Mouse (Mus musculus): ENCODE results near the gene Odf3. TPM values are rescaled to one million over a fixed set of nuclear protein-coding genes. Genes with fewer than 3 reads are reported as not detected.
A peak's percentile ranks its signal among the peaks of the same experiment; 100 is the strongest.

The Odf3 gene
- polyA plus RNA-seq, 1 experiment from 2014 or later = not detected

DNA sequence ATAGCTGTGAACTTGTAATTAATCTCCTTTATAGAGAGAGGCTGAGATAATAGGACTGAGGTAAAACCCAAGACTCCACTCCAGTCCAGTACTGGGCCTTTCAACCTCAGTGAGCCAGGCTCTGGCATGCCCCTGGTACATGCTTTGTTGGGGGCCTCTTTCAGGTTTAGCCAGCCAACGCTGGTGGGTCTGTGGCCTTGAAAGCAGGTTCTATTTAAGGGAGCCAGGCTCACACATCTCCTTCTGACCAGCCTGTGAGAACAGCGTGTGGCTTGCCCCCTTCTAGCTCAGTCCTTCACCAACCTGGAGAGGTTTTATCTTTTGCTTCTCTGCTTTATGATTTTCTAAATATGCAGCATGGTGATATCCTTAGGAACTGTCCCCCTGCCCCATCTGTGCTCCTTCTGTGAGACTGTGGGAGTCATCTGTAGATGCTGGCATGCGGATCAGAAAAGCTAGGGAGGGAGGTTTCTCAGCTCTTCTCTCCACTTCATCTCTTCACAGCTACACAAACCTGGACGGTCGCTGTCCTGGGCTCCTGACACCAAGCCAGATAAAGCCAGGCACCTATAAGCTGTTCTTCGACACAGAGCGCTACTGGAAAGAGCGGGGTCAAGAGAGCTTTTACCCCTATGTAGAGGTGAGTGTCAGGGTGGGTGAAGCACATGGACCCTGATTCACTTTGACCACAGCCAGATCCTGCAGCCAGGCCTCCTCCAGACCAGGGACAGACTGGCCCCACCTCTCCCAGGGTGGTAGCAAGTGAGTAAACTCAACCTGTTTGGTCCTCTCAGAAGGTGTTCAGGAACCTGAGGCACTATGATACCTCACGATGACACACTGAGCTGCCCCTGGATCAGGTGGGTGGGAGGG is 11.1 kb upstream of the Odf3 start:
- H3K27ac ChIP-seq (replicated peaks; ENCODE audit: low read depth, low read length) = no peak overlapping the region
- H3K4me1 ChIP-seq (ENCODE audit: control insufficient read depth, insufficient read depth, low read length) = no peaks in the 10 kb centered on the region
- H3K9ac ChIP-seq (replicated peaks; ENCODE audit: low read length) = no peak overlapping the region
- DNase-seq (ENCODE audit: low spot score) = no peak
- H3K4me3 ChIP-seq (ENCODE audit: low read depth, low read length) = no peak overlapping the region
- 87% methylated on average over 9 of the region's 9 CpGs for WGBS
- no peak overlapping the region for H3K4me2 ChIP-seq (ENCODE audit: low read depth, low read length)
- no peaks in the 10 kb centered on the region for H3K36me3 ChIP-seq (replicated peaks; ENCODE audit: control insufficient read depth, insufficient read depth, low read depth, low read length)
- no peaks in the 10 kb centered on the region for H3K9me3 ChIP-seq (replicated peaks; ENCODE audit: control insufficient read depth, low read length)
- 0 out of 2 replicates have a peak, but pooled peaks cover 2% of the 10 kb centered on the region for H3K27me3 ChIP-seq (ENCODE audit: control insufficient read depth, insufficient read depth, low read length)
- no peak for ATAC-seq (replicated peaks; ENCODE audit: insufficient number of reproducible peaks, low FRiP score, low TSS enrichment, low read depth)

DNA sequence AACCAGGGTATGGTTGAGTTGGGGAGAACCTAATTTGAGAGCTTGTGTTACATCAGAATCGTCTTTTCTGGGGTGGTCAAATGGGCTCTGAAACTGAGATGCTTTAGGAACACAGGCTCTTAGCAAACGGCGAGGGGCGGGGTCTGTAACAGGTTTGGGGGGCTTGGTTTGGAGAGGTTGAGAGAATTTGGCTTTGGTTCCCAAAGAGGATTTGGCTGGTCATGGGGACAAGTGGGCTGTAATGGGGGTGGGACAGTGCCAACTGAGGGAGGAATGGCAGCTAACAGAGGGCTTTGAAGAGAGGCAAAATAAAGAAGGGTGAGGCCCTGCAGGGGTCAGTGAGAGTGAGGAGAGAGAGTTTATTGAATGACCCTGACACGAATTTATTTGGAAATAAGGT is 8.0 kb upstream of the Odf3 start:
- WGBS = 59% methylated on average over 5 of the region's 5 CpGs
- H3K27me3 ChIP-seq (ENCODE audit: control insufficient read depth, insufficient read depth, low read length) = 0 out of 2 replicates have a peak, but pooled peaks cover 2% of the 10 kb centered on the region

DNA sequence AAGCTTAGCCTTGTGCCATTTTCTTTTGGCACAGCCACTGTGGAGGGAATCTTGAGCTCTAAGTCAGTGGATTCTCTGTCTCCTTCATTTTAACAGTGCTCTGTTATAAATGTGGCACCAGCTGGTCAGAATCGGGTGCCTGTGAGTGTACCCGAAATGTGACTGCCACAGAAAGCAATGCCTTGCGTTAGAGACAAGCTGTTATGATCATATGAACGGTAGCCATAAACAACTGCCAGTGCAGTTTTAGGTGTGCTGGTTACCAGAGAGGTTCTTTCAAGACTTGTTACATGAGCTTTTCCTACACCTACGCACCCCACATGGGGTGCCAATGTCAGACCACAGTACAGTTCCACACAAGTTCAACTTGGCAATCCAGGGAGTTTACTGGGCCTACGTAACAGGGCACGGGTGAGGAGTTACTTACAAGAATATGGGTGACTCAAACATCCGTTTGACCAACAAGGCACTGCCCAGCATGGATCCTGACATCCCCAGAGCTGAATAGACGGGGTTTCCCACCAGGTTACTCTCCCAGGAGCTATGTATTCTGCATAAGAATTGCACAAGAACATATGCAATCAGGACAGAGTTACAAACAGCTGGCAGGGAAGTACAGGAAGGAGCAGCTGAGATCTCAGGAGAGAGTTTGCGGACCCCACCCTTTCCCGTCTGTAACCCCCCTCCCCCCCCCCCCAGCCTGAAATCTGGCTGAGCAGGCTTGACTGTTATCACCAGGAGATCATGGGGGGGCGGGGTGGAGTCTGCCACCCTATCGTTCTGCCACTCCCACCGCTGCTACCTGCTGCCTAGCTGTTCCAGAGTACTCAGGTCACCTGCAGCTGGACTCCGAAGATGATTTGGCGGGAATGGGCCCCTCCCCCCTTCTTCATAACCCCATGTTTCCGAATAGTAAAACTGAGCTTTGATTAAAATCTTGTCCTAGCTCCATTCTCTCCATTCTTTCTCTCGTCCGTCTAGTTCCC is 6.6 kb upstream of the Odf3 start:
- ATAC-seq (replicated peaks; ENCODE audit: insufficient number of reproducible peaks, low FRiP score, low TSS enrichment, low read depth) (no peak), DNase-seq (ENCODE audit: low spot score) (no peak)
- Histone ChIP-seq H3K4me3 (ENCODE audit: low read depth, low read length) (no peak overlapping the region), H3K27ac (replicated peaks; ENCODE audit: low read depth, low read length) (no peak overlapping the region), H3K9me3 (replicated peaks; ENCODE audit: control insufficient read depth, low read length) (no peaks in the 10 kb centered on the region), H3K36me3 (replicated peaks; ENCODE audit: control insufficient read depth, insufficient read depth, low read depth, low read length) (no peaks in the 10 kb centered on the region), H3K4me2 (ENCODE audit: low read depth, low read length) (no peak overlapping the region), H3K4me1 (ENCODE audit: control insufficient read depth, insufficient read depth, low read length) (no peaks in the 10 kb centered on the region), H3K27me3 (ENCODE audit: control insufficient read depth, insufficient read depth, low read length) (0 out of 2 replicates have a peak, but pooled peaks cover 2% of the 10 kb centered on the region), H3K9ac (replicated peaks; ENCODE audit: low read length) (no peak overlapping the region)
- 40% methylated on average over 18 of the region's 19 CpGs for WGBS

More for the DNA sequence above, 8.0 kb upstream of the Odf3 start:
- H3K4me3 ChIP-seq (ENCODE audit: low read depth, low read length) = no peak overlapping the region
- H3K9me3 ChIP-seq (replicated peaks; ENCODE audit: control insufficient read depth, low read length) = no peaks in the 10 kb centered on the region
- DNase-seq (ENCODE audit: low spot score) = no peak
- no peak for ATAC-seq (replicated peaks; ENCODE audit: insufficient number of reproducible peaks, low FRiP score, low TSS enrichment, low read depth)
- no peak overlapping the region for H3K27ac ChIP-seq (replicated peaks; ENCODE audit: low read depth, low read length)
- H3K9ac ChIP-seq (replicated peaks; ENCODE audit: low read length) = no peak overlapping the region
- no peaks in the 10 kb centered on the region for H3K36me3 ChIP-seq (replicated peaks; ENCODE audit: control insufficient read depth, insufficient read depth, low read depth, low read length)
- no peaks in the 10 kb centered on the region for H3K4me1 ChIP-seq (ENCODE audit: control insufficient read depth, insufficient read depth, low read length)
- H3K4me2 ChIP-seq (ENCODE audit: low read depth, low read length) = no peak overlapping the region

DNA sequence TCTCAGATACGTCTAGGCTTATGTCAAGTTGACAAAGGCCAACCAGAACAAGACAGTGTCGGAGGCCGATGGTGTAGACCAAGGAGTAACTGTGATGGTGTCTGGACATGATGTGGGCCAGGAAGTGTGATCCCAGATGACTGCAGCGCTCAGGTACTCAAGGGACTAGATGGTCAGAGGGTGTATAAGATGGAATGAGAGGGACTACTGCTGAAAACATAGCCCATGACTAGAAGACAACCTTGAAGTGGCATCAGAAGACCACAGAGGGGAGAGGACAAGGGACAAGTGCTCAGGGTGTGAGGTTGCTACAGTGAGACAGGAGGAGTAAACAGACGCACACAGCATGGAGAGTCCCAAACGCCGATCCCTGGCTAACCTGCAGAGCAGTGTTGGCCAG is 3.8 kb upstream of the Odf3 start:
- WGBS = 74% methylated on average over 7 of the region's 7 CpGs
- Histone ChIP-seq H3K4me2 (ENCODE audit: low read depth, low read length) (no peak overlapping the region), H3K27me3 (ENCODE audit: control insufficient read depth, insufficient read depth, low read length) (0 out of 2 replicates have a peak, but pooled peaks cover 2% of the 10 kb centered on the region), H3K36me3 (replicated peaks; ENCODE audit: control insufficient read depth, insufficient read depth, low read depth, low read length) (no peaks in the 10 kb centered on the region), H3K4me3 (ENCODE audit: low read depth, low read length) (no peak overlapping the region), H3K9ac (replicated peaks; ENCODE audit: low read length) (no peak overlapping the region), H3K9me3 (replicated peaks; ENCODE audit: control insufficient read depth, low read length) (no peaks in the 10 kb centered on the region), H3K4me1 (ENCODE audit: control insufficient read depth, insufficient read depth, low read length) (no peaks in the 10 kb centered on the region), H3K27ac (replicated peaks; ENCODE audit: low read depth, low read length) (no peak overlapping the region)
- ATAC-seq (replicated peaks; ENCODE audit: insufficient number of reproducible peaks, low FRiP score, low TSS enrichment, low read depth) = no peak
- no peak for DNase-seq (ENCODE audit: low spot score)

DNA sequence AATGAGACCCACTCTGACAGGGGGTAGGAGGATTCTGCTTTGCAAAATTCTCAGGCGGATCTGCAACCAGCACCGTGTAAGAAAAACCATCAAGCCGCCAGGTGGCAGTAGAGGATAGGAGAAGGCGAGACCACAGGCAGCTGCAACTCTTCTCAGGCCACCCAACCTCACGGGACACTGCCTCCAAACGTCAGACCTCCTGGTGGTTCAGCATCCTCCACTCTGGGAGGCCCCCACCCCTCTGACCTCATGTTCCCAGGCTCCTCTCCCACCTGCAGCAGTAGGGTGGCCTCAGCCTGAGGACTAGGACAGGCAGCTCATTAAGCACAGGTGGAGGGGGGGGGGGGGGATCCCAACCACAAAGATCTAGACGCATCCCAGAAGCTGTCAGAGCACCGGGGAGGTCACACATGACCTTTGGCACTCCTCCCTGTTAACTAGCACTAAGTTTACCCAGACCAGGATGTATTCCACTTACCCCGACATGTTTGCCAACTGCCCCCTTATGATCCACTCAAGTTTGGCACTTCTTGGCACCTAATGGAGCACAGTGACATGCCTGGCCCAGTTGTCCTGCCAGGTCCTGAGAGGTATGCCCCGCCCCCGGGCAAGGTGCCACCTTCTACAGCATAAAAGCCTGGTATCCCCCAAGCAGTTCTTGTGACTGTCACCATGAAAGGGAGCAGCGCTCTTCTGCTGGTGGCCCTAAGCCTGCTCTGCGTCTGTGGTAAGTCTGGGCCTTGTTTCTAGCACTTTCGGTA is 2.5 kb upstream of the Odf3 start, which contains the start of gene Scgb1c1:
TSS of gene Scgb1c1 (plus strand) at position 643 of the 761 bp plus-strand sequence.
- H3K4me1 ChIP-seq (ENCODE audit: control insufficient read depth, insufficient read depth, low read length) = no peaks in the 10 kb centered on the region
- H3K27me3 ChIP-seq (ENCODE audit: control insufficient read depth, insufficient read depth, low read length) = 0 out of 2 replicates have a peak, but pooled peaks cover 2% of the 10 kb centered on the region
- no peaks in the 10 kb centered on the region for H3K36me3 ChIP-seq (replicated peaks; ENCODE audit: control insufficient read depth, insufficient read depth, low read depth, low read length)
- DNase-seq (ENCODE audit: low spot score) = peak; percentile 91
- no peak within 1 kb of the TSS for H3K27ac ChIP-seq (replicated peaks; ENCODE audit: low read depth, low read length)
- no peak within 1 kb of the TSS for H3K4me3 ChIP-seq (ENCODE audit: low read depth, low read length)
- WGBS = 33% methylated on average over 14 of the region's 14 CpGs
- no peak within 1 kb of the TSS for H3K9ac ChIP-seq (replicated peaks; ENCODE audit: low read length)
- ATAC-seq (replicated peaks; ENCODE audit: insufficient number of reproducible peaks, low FRiP score, low TSS enrichment, low read depth) = peak; percentile 86
- no peak within 1 kb of the TSS for H3K4me2 ChIP-seq (ENCODE audit: low read depth, low read length)
- H3K9me3 ChIP-seq (replicated peaks; ENCODE audit: control insufficient read depth, low read length) = no peaks in the 10 kb centered on the region

DNA sequence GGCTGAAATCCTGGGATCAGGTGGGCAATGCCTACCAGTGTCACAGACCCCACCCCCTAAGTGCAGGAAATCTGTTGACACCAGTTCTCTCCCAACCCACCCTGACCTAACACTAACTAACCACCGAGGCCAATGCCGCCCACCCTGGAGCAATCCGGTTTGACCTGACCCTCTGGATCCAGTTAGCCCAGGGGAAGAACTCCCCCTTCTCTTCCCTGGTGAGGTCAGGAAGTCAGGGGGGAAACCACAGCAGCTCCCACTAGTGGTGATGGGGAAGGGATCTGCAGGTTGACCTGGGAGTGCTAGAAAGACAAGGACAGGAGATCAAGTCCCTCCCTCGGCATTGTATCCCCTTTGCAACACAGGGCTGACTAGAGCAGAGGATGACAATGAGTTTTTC is 1.9 kb upstream of the Odf3 start:
- no peaks in the 10 kb centered on the region for H3K4me1 ChIP-seq (ENCODE audit: control insufficient read depth, insufficient read depth, low read length)
- no peak overlapping the region for H3K4me3 ChIP-seq (ENCODE audit: low read depth, low read length)
- H3K36me3 ChIP-seq (replicated peaks; ENCODE audit: control insufficient read depth, insufficient read depth, low read depth, low read length) = no peaks in the 10 kb centered on the region
- H3K9ac ChIP-seq (replicated peaks; ENCODE audit: low read length) = no peak overlapping the region
- H3K4me2 ChIP-seq (ENCODE audit: low read depth, low read length) = no peak overlapping the region
- H3K9me3 ChIP-seq (replicated peaks; ENCODE audit: control insufficient read depth, low read length) = no peaks in the 10 kb centered on the region
- DNase-seq (ENCODE audit: low spot score) (peak; percentile 3), ATAC-seq (replicated peaks; ENCODE audit: insufficient number of reproducible peaks, low FRiP score, low TSS enrichment, low read depth) (no peak)
- no peak overlapping the region for H3K27ac ChIP-seq (replicated peaks; ENCODE audit: low read depth, low read length)
- WGBS = 37% methylated on average over 4 of the region's 4 CpGs
- 0 out of 2 replicates have a peak, but pooled peaks cover 2% of the 10 kb centered on the region for H3K27me3 ChIP-seq (ENCODE audit: control insufficient read depth, insufficient read depth, low read length)

DNA sequence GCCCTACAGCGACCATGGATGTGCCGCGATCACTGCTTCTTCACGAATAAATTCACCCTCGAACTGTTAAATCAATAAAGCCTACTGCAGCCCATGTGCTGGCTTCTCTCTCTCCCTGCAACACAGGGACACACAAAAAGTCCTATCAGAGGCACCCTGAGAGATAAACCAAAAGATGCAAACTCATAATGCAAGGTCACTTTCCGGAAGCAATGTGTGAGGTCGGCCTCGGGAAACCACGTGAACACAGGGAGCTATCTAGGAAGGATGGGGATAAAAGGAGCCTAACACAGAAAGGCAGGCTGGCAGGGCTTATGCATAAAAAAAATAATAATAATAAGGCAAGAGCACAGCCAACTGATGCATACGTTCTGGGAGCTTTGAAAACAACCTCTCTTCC is 929 bp upstream of the Odf3 start:
- no peaks in the 10 kb centered on the region for H3K36me3 ChIP-seq (replicated peaks; ENCODE audit: control insufficient read depth, insufficient read depth, low read depth, low read length)
- H3K27ac ChIP-seq (replicated peaks; ENCODE audit: low read depth, low read length) = no peak overlapping the region
- no peaks in the 10 kb centered on the region for H3K4me1 ChIP-seq (ENCODE audit: control insufficient read depth, insufficient read depth, low read length)
- no peak overlapping the region for H3K4me3 ChIP-seq (ENCODE audit: low read depth, low read length)
- DNase-seq (ENCODE audit: low spot score) (no peak), ATAC-seq (replicated peaks; ENCODE audit: insufficient number of reproducible peaks, low FRiP score, low TSS enrichment, low read depth) (no peak)
- no peak overlapping the region for H3K4me2 ChIP-seq (ENCODE audit: low read depth, low read length)
- no peaks in the 10 kb centered on the region for H3K27me3 ChIP-seq (ENCODE audit: control insufficient read depth, insufficient read depth, low read length)
- WGBS = 87% methylated on average over 10 of the region's 10 CpGs
- H3K9ac ChIP-seq (replicated peaks; ENCODE audit: low read length) = no peak overlapping the region
- H3K9me3 ChIP-seq (replicated peaks; ENCODE audit: control insufficient read depth, low read length) = no peaks in the 10 kb centered on the region
